Mouse (Mus musculus) liver, embryonic 12.5 days (tissue): Measurements from ENCODE around the gene Cd81. TPM values are rescaled to one million over a fixed set of nuclear protein-coding genes. Genes with fewer than 3 reads are reported as not detected.

Experiments
- ATAC-seq: fragments of 200-750 bp; cut with Nextera tagmentation; 2 replicates; pipeline ENCODE4 v1.8.0; 2017; ENCODE audit warnings: moderate number of reproducible peaks, mild to moderate bottlenecking, moderate library complexity
- H3K27ac ChIP-seq: fragments of 300-500 bp; sonication (generic); 2 replicates; pipeline ENCODE4 v1.5.1; 2016; ENCODE audit warnings: mild to moderate bottlenecking
- H3K27me3 ChIP-seq: fragments of 300-500 bp; sonication (generic); replicated peaks from 2 replicates; pipeline ENCODE4 v1.6.1; 2016; ENCODE audit warnings: mild to moderate bottlenecking, moderate library complexity
- H3K36me3 ChIP-seq: fragments of 300-500 bp; sonication (generic); 2 replicates; pipeline ENCODE4 v1.6.1; 2016; ENCODE audit warnings: mild to moderate bottlenecking, moderate library complexity
- H3K4me1 ChIP-seq: fragments of 300-500 bp; sonication (generic); 2 replicates; pipeline ENCODE4 v1.6.1; 2016
- H3K4me2 ChIP-seq: fragments of 300-500 bp; sonication (generic); 2 replicates; pipeline ENCODE4 v1.6.1; 2016; ENCODE audit warnings: mild to moderate bottlenecking, moderate library complexity
- H3K4me3 ChIP-seq: fragments of 300-500 bp; sonication (generic); 2 replicates; pipeline ENCODE4 v1.5.1; 2016; ENCODE audit warnings: mild to moderate bottlenecking, moderate library complexity
- H3K9ac ChIP-seq: fragments of 300-500 bp; sonication (generic); 2 replicates; pipeline ENCODE4 v1.6.1; 2016; ENCODE audit warnings: mild to moderate bottlenecking, moderate library complexity
- H3K9me3 ChIP-seq: fragments of 300-500 bp; sonication (generic); replicated peaks from 2 replicates; pipeline ENCODE4 v1.6.1; 2016; ENCODE audit warnings: mild to moderate bottlenecking, moderate library complexity
- WGBS: fragments of 180-500 bp; shearing (Covaris S2); methylation state at CpG from one replicate; pipeline ENCODE4 v1.1.7; 2016; ENCODE audit not compliant: insufficient replicate concordance; 5-methylcytosine and 5-hydroxymethylcytosine counted together
- polyA plus RNA-seq: library from polyadenylated mRNA; unstranded; fragments of >200 nt; fragmentation: Nextera tagmentation; extraction: Ambion mirVana; gene quantifications from 2 replicates; pipeline ENCODE4 v1.2.1, GENCODE M21; 2016

The Cd81 gene
- polyA plus RNA-seq, 1 experiment from 2014 or later: 154 TPM

DNA sequence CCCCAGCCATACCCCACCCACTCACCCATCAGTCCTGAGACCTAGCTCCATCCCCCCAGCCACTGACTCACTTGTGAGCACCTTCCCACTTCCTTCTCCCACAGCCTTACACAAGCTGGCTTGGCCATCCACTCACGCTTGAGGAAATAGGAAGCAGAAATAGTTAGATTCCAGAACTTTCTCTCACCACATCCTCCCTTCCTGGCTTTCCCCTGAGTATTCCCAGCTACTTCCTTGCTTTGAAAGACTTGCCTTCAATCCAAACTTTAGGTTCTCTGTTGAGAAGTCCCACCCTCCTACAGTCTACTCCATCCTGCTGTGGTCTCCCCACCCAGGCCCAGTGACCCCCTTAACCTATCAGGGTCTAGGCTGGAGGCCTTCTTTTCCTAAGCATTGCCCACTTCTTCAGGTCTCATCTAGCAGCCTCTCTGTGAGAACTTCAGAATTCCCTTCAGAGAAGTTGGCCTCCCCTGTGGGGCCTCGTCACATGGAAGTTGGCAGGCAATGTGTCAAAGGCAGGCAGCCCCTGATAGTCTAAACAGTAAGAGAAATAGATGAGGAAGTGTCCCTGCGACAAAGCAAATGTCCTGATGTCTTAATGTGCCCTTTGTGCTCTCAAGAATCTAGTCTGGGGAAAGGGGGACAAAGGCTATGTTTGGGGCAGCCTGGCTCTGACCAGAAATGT, 11.3 kb upstream of the Cd81 start:
- Histone ChIP-seq H3K4me1 (peaks cover 34% of the 10 kb centered on the region), H3K4me2 (no peak overlapping the region), H3K27ac (peak overlapping the region; percentile 22; the same call in 1 of the 2 replicates), H3K27me3 (0 out of 2 replicates have a peak, but pooled peaks cover 3% of the 10 kb centered on the region), H3K9ac (no peak overlapping the region; the same call in 1 of the 2 replicates), H3K4me3 (no peak overlapping the region), H3K36me3 (no peaks in the 10 kb centered on the region), H3K9me3 (no peaks in the 10 kb centered on the region)
- WGBS: 46% methylated on average over 3 of the region's 3 CpGs
- ATAC-seq: no peak

DNA sequence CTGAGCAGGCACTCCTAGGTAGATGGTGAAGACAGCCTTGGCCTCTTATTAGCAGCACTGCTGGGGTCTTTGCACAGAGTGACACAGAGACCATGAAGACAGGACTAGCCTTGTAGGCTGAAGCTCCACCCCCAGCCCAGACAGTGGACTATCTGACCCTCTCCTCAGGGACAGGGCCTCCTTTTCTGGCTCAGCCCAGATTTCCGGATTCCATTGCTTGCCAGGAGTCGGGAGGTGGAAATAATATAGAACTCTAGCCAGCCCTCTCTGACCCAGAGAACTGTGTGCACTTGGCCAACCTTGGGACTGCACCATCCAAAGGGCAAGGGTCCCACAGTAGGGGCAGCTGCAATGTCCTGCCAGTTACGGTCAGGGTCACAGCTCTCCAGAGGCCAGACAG, 10.4 kb upstream of the Cd81 start:
- Histone ChIP-seq H3K9ac (no peak overlapping the region; the same call in 1 of the 2 replicates), H3K4me3 (no peak overlapping the region), H3K4me2 (no peak overlapping the region), H3K27me3 (0 out of 2 replicates have a peak, but pooled peaks cover 3% of the 10 kb centered on the region), H3K9me3 (no peaks in the 10 kb centered on the region), H3K4me1 (peaks cover 34% of the 10 kb centered on the region), H3K27ac (peak overlapping the region; percentile 22; the same call in 1 of the 2 replicates), H3K36me3 (no peaks in the 10 kb centered on the region)
- 43% methylated on average over 3 of the region's 3 CpGs for WGBS
- ATAC-seq: peak; percentile 43

DNA sequence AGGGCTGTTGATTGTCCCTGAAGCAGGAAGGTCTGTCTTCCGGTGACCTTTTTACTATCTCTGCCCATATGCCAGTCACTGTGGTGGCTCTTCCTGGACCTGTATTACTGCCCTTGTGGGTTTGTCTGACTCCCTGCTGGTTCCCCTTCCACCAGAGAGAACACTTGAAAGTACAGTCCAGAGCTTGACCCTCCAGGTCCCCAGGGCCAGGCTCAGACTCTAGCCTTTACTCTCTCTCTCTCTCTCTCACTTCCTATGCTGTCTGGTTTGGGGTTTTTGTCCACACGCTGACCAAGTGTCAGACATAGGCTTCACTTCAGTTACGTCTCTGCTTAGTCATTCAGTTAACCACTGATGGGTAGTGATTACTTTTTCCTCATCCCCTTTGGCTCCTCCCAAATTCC, 9.6 kb upstream of the Cd81 start:
- Histone ChIP-seq H3K9ac (no peak overlapping the region), H3K27ac (0 out of 2 replicates have a peak overlapping the region, but pooled peaks have one; percentile 22), H3K27me3 (0 out of 2 replicates have a peak, but pooled peaks cover 3% of the 10 kb centered on the region), H3K4me2 (no peak overlapping the region), H3K4me1 (peaks cover 34% of the 10 kb centered on the region), H3K36me3 (no peaks in the 10 kb centered on the region), H3K4me3 (no peak overlapping the region), H3K9me3 (no peaks in the 10 kb centered on the region)
- WGBS: 28% methylated on average over 3 of the region's 3 CpGs
- no peak for ATAC-seq

DNA sequence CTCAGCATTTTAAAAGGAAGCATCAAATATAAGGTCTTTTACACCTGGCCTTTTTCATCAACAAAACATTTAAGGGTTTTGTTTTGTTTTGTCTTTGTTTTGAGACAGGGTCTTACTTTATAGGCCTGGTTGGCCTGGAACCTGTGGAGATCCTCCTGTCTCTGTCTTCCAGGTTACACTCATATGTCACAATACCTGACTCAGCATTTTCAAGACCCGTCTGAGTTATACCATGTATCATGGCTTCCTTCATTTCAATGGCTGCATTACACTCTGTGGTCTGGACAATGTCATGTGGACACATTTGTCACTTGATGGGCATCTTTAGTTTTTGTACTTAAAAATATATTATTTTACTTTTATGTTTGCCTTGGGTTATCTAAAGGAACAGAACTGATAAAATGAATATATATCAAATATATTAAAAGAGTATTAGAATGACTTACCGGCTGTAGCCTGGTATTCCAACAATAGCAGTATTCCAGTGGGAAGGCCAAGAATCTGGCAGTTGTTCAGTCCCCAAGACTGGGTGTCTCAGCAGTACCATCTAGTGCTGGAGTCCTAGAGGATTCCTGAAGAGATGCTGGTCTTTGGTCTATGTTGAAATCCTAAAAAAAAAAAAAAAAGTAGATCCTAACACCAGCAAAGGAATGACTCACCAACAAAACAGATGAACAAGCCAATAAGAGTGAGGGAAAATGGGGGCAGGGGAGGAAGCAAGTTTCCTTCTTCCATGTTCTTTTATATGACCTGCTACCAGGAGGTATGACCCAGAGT, 8.3 kb upstream of the Cd81 start:
- ATAC-seq: no peak
- H3K4me1 ChIP-seq: peaks cover 27% of the 10 kb centered on the region

DNA sequence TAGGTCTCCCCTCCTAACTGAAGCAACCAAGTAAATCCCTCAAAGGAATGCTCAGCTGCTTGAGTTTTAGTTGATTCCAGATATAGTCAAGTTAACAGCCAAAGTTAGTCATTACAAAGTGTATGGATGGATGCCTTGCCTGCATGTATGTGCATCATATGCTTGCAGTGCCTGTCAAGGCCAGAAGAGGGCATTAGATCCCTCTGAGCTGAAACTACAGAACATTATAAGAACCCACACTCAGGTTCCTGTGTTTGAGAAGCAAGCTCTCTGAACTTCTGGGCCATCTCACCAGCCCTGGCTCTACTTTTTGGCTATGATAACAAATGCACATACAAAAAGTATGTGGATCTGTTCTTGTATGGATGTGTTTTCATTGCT, 7.7 kb upstream of the Cd81 start:
- no peak for ATAC-seq
- no peak overlapping the region for H3K27ac ChIP-seq
- no peaks in the 10 kb centered on the region for H3K36me3 ChIP-seq
- 0 out of 2 replicates have a peak, but pooled peaks cover 6% of the 10 kb centered on the region for H3K27me3 ChIP-seq
- H3K4me1 ChIP-seq: peaks cover 27% of the 10 kb centered on the region
- no peak overlapping the region for H3K4me2 ChIP-seq
- no peak overlapping the region for H3K9ac ChIP-seq
- H3K9me3 ChIP-seq: no peaks in the 10 kb centered on the region
- H3K4me3 ChIP-seq: no peak overlapping the region

More for the DNA sequence above, 8.3 kb upstream of the Cd81 start:
- Histone ChIP-seq H3K4me3 (no peak overlapping the region), H3K36me3 (no peaks in the 10 kb centered on the region), H3K9me3 (no peaks in the 10 kb centered on the region), H3K27ac (no peak overlapping the region), H3K9ac (no peak overlapping the region), H3K4me2 (no peak overlapping the region), H3K27me3 (0 out of 2 replicates have a peak, but pooled peaks cover 5% of the 10 kb centered on the region)
- WGBS: 63% methylated on average over 2 of the region's 2 CpGs

DNA sequence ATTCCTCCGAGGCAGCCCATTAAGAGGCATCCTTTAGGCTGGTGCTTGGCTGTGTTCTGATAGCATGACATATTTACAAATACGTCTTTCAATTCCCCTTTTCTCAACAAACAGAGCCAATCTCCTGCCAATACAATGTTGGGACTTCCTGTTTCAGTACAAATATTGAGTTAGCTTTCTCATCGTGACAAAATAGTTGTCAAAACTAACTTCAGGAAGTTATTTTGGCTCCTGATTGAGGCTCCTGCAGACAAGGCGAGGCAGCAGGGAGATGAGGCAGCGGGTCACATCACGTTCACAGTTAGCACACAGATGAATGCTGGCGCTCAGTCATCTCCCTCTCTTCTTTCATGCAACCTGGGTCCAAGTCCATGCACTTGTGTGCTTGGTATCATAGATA, 6.2 kb upstream of the Cd81 start:
- H3K9ac ChIP-seq: no peak overlapping the region
- H3K4me3 ChIP-seq: no peak overlapping the region
- no peak overlapping the region for H3K27ac ChIP-seq
- 44% methylated on average over 7 of the region's 7 CpGs for WGBS
- peaks cover 26% of the 10 kb centered on the region for H3K4me1 ChIP-seq
- no peaks in the 10 kb centered on the region for H3K9me3 ChIP-seq
- 0 out of 2 replicates have a peak, but pooled peaks cover 3% of the 10 kb centered on the region for H3K27me3 ChIP-seq
- no peak for ATAC-seq
- H3K4me2 ChIP-seq: no peak overlapping the region
- H3K36me3 ChIP-seq: no peaks in the 10 kb centered on the region

DNA sequence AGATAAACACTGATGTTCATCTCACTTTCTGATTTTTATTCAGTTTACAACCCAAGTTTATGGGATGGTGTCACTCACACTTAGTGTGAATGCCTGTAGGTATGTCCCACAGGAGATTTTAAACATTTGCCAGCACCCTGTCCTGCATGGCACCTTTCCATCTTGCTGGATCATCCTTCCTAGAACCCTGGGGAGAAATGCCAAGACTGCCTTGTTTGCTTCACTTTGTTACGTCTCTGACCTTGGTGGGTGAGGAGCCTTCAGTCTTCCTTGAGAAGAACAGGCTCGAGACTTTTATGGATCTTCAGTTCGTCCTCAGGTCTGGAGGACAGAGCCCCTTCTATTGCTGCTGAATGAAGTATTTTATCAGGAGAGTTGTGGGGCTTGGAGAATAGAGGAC, 3.2 kb upstream of the Cd81 start:
- no peak overlapping the region for H3K27ac ChIP-seq
- no peak overlapping the region for H3K9ac ChIP-seq
- no peak for ATAC-seq
- H3K4me1 ChIP-seq: peaks cover 35% of the 10 kb centered on the region
- WGBS: 65% methylated on average over 3 of the region's 3 CpGs
- no peaks in the 10 kb centered on the region for H3K36me3 ChIP-seq
- no peaks in the 10 kb centered on the region for H3K9me3 ChIP-seq
- H3K4me2 ChIP-seq: no peak overlapping the region
- 0 out of 2 replicates have a peak, but pooled peaks cover 3% of the 10 kb centered on the region for H3K27me3 ChIP-seq
- H3K4me3 ChIP-seq: no peak overlapping the region

DNA sequence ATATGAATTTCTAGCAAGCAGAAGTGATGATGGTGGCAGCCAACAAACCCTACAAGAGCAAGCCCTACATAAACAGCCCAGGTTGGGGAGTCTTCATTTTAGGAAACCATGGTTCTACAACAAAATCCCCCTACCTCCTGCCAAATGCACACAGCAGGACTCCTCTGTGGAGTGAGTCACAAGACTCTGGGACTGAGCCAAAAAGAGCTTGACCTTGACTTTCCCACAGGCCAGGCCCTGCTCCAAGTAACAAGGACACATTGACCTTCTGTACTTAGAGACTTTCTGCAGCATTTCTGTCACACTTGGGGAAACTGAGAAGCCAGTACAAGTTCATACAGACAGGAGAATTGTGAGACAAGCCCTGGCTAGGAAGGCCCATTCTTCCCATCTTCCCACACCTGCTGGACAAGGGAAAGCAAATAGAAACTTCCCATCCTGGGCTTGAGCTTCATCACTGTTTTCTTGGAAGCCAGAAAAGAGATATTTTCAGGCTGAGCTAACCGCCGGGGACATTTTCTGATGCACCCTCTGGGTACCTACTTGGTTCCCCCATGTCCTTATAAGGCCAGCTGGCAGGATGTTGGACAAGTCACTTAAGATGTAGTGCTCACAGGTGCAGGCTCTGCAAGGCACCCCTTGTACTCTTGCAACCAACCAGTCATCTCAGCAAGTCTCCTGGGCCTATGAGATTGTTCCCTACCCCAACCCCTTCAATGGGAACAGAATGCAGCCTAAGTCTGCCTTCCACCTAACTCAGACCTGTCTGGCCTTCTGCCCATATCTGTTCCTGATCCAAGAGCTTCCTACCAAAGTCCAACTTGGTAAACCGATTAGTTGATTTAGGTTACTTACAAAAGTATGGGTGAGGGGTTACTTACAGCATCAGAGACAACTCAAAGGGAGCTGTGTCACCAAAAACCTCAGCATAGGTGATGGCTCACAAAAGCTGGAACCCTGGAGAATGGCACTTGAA, 2.4 kb upstream of the Cd81 start:
- H3K4me1 ChIP-seq: peaks cover 43% of the 10 kb centered on the region
- 71% methylated on average over 3 of the region's 3 CpGs for WGBS
- no peak overlapping the region for H3K9ac ChIP-seq
- no peak overlapping the region for H3K27ac ChIP-seq
- 0 out of 2 replicates have a peak, but pooled peaks cover 3% of the 10 kb centered on the region for H3K27me3 ChIP-seq
- H3K4me3 ChIP-seq: no peak overlapping the region
- H3K9me3 ChIP-seq: no peaks in the 10 kb centered on the region
- no peak for ATAC-seq
- H3K4me2 ChIP-seq: no peak overlapping the region
- no peaks in the 10 kb centered on the region for H3K36me3 ChIP-seq

DNA sequence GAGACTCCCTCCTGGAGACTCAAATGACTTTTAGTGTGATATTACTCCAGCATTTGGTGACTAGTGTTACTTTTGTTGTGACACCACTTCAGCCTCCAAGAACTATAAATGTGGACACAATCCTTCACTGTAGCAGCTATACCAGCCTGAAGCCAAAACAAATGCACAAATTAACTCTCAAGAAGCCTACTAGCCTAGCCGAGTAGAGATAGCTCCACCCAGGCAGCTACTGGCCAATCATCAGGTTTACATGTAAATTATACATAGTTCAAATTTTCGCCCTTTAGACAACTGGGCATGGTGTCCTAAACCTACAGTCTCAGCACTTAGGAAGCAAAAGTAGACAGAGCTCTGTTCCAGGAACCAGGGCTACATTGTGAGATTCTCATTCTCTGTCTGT, 1.2 kb upstream of the Cd81 start:
- Histone ChIP-seq H3K4me2 (0 out of 2 replicates have a peak overlapping the region, but pooled peaks have one; percentile 95), H3K27me3 (0 out of 2 replicates have a peak, but pooled peaks cover 3% of the 10 kb centered on the region), H3K9ac (no peak overlapping the region), H3K4me3 (no peak overlapping the region), H3K4me1 (peaks cover 55% of the 10 kb centered on the region), H3K9me3 (no peaks in the 10 kb centered on the region), H3K27ac (no peak overlapping the region), H3K36me3 (0 out of 2 replicates have a peak, but pooled peaks cover 2% of the 10 kb centered on the region)
- WGBS: 28% methylated on average over 2 of the region's 2 CpGs
- ATAC-seq: no peak

DNA sequence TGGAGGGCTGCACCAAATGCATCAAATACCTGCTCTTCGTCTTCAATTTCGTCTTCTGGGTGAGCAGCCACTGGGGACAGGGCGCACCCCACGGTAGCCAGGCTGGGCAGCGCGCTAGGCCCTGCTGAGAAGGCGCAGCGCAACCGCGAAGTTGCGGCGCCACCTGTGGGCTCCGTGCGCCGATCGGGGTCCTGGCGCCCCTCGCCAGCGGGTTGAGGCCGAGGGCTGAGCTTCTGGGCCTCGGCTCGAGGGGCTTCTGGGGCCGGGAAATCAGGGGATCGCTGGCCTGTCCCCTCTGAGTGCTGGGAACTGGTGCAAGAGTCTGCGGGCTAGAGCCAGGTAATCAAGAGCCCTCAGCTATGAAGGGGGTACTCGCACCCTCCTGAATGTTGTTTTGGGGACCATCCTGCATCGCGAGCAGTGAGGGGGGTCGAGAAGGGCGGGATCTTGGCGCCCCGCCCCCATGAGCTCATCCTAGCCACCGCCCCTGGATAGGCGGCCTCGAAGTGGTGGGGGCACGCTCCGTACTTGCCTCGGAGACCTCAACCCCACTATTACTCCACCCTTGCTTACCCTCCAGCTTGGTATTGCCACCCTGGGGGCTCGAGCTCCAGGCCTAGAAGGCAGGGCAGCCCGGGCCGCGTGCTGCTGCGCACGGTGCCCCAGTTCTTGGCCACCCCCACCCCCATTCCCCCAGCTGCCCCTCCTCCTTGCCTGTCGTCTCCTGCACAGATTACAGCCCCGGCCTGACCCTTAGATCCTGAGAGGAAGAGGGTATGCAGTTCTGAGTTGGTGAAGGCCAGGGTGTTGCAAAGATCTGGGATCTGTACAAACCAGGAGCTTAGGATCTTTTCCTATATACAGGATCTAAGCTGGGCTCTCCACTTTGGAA, 715 bp downstream of the Cd81 start:
- H3K9ac ChIP-seq: peak overlapping the region; percentile 85
- 0 out of 2 replicates have a peak, but pooled peaks cover 7% of the 10 kb centered on the region for H3K36me3 ChIP-seq
- ATAC-seq: peak; percentile 60
- no peaks in the 10 kb centered on the region for H3K9me3 ChIP-seq
- 0 out of 2 replicates have a peak, but pooled peaks cover 3% of the 10 kb centered on the region for H3K27me3 ChIP-seq
- peak overlapping the region; percentile 75 for H3K4me3 ChIP-seq
- peaks cover 74% of the 10 kb centered on the region for H3K4me1 ChIP-seq
- H3K27ac ChIP-seq: peak overlapping the region; percentile 87
- WGBS: 2% methylated on average over 46 of the region's 46 CpGs
- peak overlapping the region; percentile 95 for H3K4me2 ChIP-seq
